ENCODE assay signal across 15 mouse cellular contexts in genomic region chr6:127322398-127322797, GRCm38 (mm10).
A peak's percentile ranks its signal among the peaks of the same experiment; 100 is the strongest.
DNase-seq lines count a peak whose midpoint lies in the region; ATAC-seq and TF ChIP-seq lines count a peak whose summit lies in the region.
"Had no signal": no experiment of that assay in that cellular context is flagged by ENCODE, and none has a peak within 500 bp of the region (broad histone marks: within the 10 kb centered on the region; RNA-seq: fewer than 3 reads in every experiment).

No protein-coding gene starts in this region.

- peak overlapping the region; percentile 2; the same call in 1 of the 2 replicates for H3K4me2 ChIP-seq in heart, embryonic 13.5 days
- H3K4me2 ChIP-seq in liver, embryonic 15.5 days = peak overlapping the region; percentile 54
- H3K4me2 ChIP-seq in intestine, embryonic 16.5 days (ENCODE audit: low read depth, low read length) = no peak overlapping the region
- H3K4me2 ChIP-seq: midbrain, embryonic 15.5 days had no signal

- no peak overlapping the region for H3K4me3 ChIP-seq in heart, embryonic 13.5 days
- H3K4me3 ChIP-seq in MEL (ENCODE audit: control insufficient read depth in 1 of 2, insufficient read depth in 1 of 2, low read depth in 2 of 2, low read length in 2 of 2) = no peak overlapping the region
- H3K4me3 ChIP-seq in liver, embryonic 15.5 days (replicated peaks) = peak overlapping the region; percentile 24; the same call in 1 of the 2 replicates
- no peak overlapping the region for H3K4me3 ChIP-seq in intestine, embryonic 16.5 days (ENCODE audit: low read length)
- H3K4me3 ChIP-seq: midbrain, embryonic 15.5 days had no signal

- H3K27ac ChIP-seq in heart, embryonic 13.5 days (replicated peaks) = no peak overlapping the region
- peak overlapping the region; percentile 36 for H3K27ac ChIP-seq in MEL (ENCODE audit: control insufficient read depth, low read depth, low read length)
- H3K27ac ChIP-seq in liver, embryonic 15.5 days (replicated peaks) = peak overlapping the region; percentile 97
- H3K27ac ChIP-seq in intestine, embryonic 16.5 days (ENCODE audit: low read length) = no peak overlapping the region
- H3K27ac ChIP-seq: hindbrain, postnatal 0 days; midbrain, embryonic 15.5 days had no signal

- no peak for DNase-seq in heart, adult 9 months (ENCODE audit: low spot score in 2 of 2)
- DNase-seq in MEL (ENCODE audit: low read depth, low spot score) = peak; percentile 80
- no peak for DNase-seq in cerebellum, adult 9-11 months
- DNase-seq in frontal cortex, postnatal 10 days (ENCODE audit: low spot score in 2 of 2) = no peak
- DNase-seq: adrenal gland, adult 8-10 months; cerebellum, adult 9-10 months; gastrocnemius, postnatal 25 days; kidney, adult 9 months; right cerebral cortex, adult 18-20 months had no signal

- H3K9me3 ChIP-seq in heart, embryonic 13.5 days = no peaks in the 10 kb centered on the region
- no peaks in the 10 kb centered on the region for H3K9me3 ChIP-seq in MEL (replicated peaks; ENCODE audit: insufficient read depth, low read length)
- no peaks in the 10 kb centered on the region for H3K9me3 ChIP-seq in liver, embryonic 15.5 days (replicated peaks)
- no peaks in the 10 kb centered on the region for H3K9me3 ChIP-seq in intestine, embryonic 16.5 days (ENCODE audit: control insufficient read depth, low read length)
- H3K9me3 ChIP-seq: midbrain, embryonic 15.5 days had no signal

- no peak overlapping the region for H3K9ac ChIP-seq in heart, embryonic 13.5 days
- H3K9ac ChIP-seq in MEL (ENCODE audit: control insufficient read depth, low read depth, low read length, poor library complexity, severe bottlenecking) = no peak overlapping the region
- 0 out of 2 replicates have a peak overlapping the region, but pooled peaks have one; percentile 38 for H3K9ac ChIP-seq in liver, embryonic 15.5 days
- no peak overlapping the region for H3K9ac ChIP-seq in intestine, embryonic 16.5 days (ENCODE audit: low read depth, low read length)
- H3K9ac ChIP-seq: midbrain, embryonic 15.5 days had no signal

- 35% methylated on average over 7 of the region's 7 CpGs for WGBS in heart, embryonic 13.5 days
- WGBS in liver, embryonic 15.5 days (ENCODE audit: insufficient replicate concordance) = 11% methylated on average over 7 of the region's 7 CpGs
- 73% methylated on average over 7 of the region's 7 CpGs for WGBS in intestine, embryonic 16.5 days

- TF ChIP-seq RAD21 in MEL (IDR thresholded peaks at IDR 0.05; ENCODE audit: low read depth, low read length) = no peak

- TF ChIP-seq CTCF in MEL (IDR thresholded peaks at IDR 0.05 in 2 of 3, conservative IDR thresholded peaks at IDR 0.05 in 1 of 3; ENCODE audit: control insufficient read depth in 1 of 3, insufficient read depth in 1 of 3, low read depth in 2 of 3, low read length in 3 of 3, poor library complexity in 1 of 3, severe bottlenecking in 1 of 3) = no peak

- ATAC-seq in heart, embryonic 13.5 days (ENCODE audit: extremely low read depth, insufficient number of reproducible peaks, low FRiP score, low TSS enrichment) = 0 out of 2 replicates have a peak, but pooled peaks have one; percentile 26
- ATAC-seq in erythroblast, adult 5-6 weeks (replicated peaks; ENCODE audit: low FRiP score, poor library complexity, severe bottlenecking) = peak; percentile 59
- peak; percentile 73 for ATAC-seq in liver, embryonic 15.5 days (ENCODE audit: insufficient read depth)
- no peak for ATAC-seq in intestine, embryonic 16.5 days
- ATAC-seq: hindbrain, postnatal 0 days; midbrain, embryonic 15.5 days had no signal

- H3K36me3 ChIP-seq in heart, embryonic 13.5 days = no peaks in the 10 kb centered on the region
- peaks cover 0 to 20% of the 10 kb centered on the region in 2 experiments; a peak in 2 of 4 replicates for H3K36me3 ChIP-seq in MEL (ENCODE audit: control insufficient read depth in 1 of 2, insufficient read depth in 2 of 2, low read length in 2 of 2)
- H3K36me3 ChIP-seq in liver, embryonic 15.5 days (replicated peaks) = no peaks in the 10 kb centered on the region
- H3K36me3 ChIP-seq in intestine, embryonic 16.5 days (ENCODE audit: control insufficient read depth, insufficient read depth, low read length) = no peaks in the 10 kb centered on the region
- H3K36me3 ChIP-seq: midbrain, embryonic 15.5 days had no signal

- peaks cover 53% of the 10 kb centered on the region for H3K4me1 ChIP-seq in heart, embryonic 13.5 days
- H3K4me1 ChIP-seq in MEL (ENCODE audit: control insufficient read depth in 1 of 2, insufficient read depth in 2 of 2, low read length in 2 of 2) = peaks cover 14 to 27% of the 10 kb centered on the region in 2 experiments
- H3K4me1 ChIP-seq in liver, embryonic 15.5 days (replicated peaks) = peaks cover 92% of the 10 kb centered on the region
- peaks cover 45% of the 10 kb centered on the region for H3K4me1 ChIP-seq in intestine, embryonic 16.5 days (ENCODE audit: control insufficient read depth, insufficient read depth, low read length)

- H3K79me2 ChIP-seq in MEL (ENCODE audit: control insufficient read depth, insufficient read depth, low read length, poor library complexity) = no peaks in the 10 kb centered on the region

- no peaks in the 10 kb centered on the region; the same call in 1 of the 2 replicates for H3K27me3 ChIP-seq in heart, embryonic 13.5 days (replicated peaks)
- H3K27me3 ChIP-seq in MEL (ENCODE audit: control insufficient read depth in 1 of 2, insufficient read depth in 2 of 2, low read length in 2 of 2) = no peaks in the 10 kb centered on the region
- no peaks in the 10 kb centered on the region for H3K27me3 ChIP-seq in liver, embryonic 15.5 days
- no peaks in the 10 kb centered on the region for H3K27me3 ChIP-seq in intestine, embryonic 16.5 days (replicated peaks; ENCODE audit: control insufficient read depth, insufficient read depth, low read length)
- H3K27me3 ChIP-seq: midbrain, embryonic 15.5 days had no signal

- TF ChIP-seq POLR2A in MEL (IDR thresholded peaks at IDR 0.05; ENCODE audit: control insufficient read depth in 1 of 2, insufficient read depth in 1 of 2, low read depth in 1 of 2, low read length in 2 of 2, poor library complexity in 1 of 2) = no peak

- peak; percentile 96 for TF ChIP-seq EP300 in MEL (IDR thresholded peaks at IDR 0.05; ENCODE audit: low read depth in 1 of 2, low read length in 2 of 2)

TF ChIP-seq in MEL, 35 proteins besides CTCF, POLR2A, EP300 and RAD21 (continues in another document):
- TF ChIP-seq MXI1 (IDR thresholded peaks at IDR 0.05; ENCODE audit: low read depth, low read length) (0 out of 2 replicates have a peak, but pooled peaks have one; percentile 42), GATA1 (IDR thresholded peaks at IDR 0.05; ENCODE audit: low read depth, low read length) (peak; percentile 96), MAZ (IDR thresholded peaks at IDR 0.05; ENCODE audit: low read depth, low read length) (peak; percentile 55; the same call in 1 of the 2 replicates), CHD2 (IDR thresholded peaks at IDR 0.05; ENCODE audit: low read length) (no peak), JUND (IDR thresholded peaks at IDR 0.05; ENCODE audit: low read depth, low read length) (no peak), ELF1 (IDR thresholded peaks at IDR 0.05; ENCODE audit: low read depth, low read length) (0 out of 2 replicates have a peak, but pooled peaks have one; percentile 51), GABPA (IDR thresholded peaks at IDR 0.05; ENCODE audit: low read depth, low read length) (no peak), POLR2AphosphoS2 (IDR thresholded peaks at IDR 0.05; ENCODE audit: low read length) (peak; percentile 34; the same call in 1 of the 2 replicates), NELFE (IDR thresholded peaks at IDR 0.05; ENCODE audit: low read depth, low read length) (no peak), CHD1 (IDR thresholded peaks at IDR 0.05; ENCODE audit: low read depth, low read length) (no peak), RCOR1 (IDR thresholded peaks at IDR 0.05; ENCODE audit: low read depth, low read length) (peak; percentile 94), TBP (IDR thresholded peaks at IDR 0.05; ENCODE audit: low read depth, low read length) (no peak), E2F4 (IDR thresholded peaks at IDR 0.05; ENCODE audit: borderline replicate concordance, low read depth, low read length) (no peak), MYB (IDR thresholded peaks at IDR 0.05; ENCODE audit: low read depth, low read length) (peak; percentile 60), MAFK (IDR thresholded peaks at IDR 0.05; ENCODE audit: borderline replicate concordance, low read depth, low read length) (peak; percentile 48; the same call in 1 of the 2 replicates), ZMIZ1 (IDR thresholded peaks at IDR 0.05; ENCODE audit: low read depth, low read length) (no peak), BHLHE40 (IDR thresholded peaks at IDR 0.05; ENCODE audit: borderline replicate concordance, low read depth, low read length) (peak; percentile 87), SIN3A (IDR thresholded peaks at IDR 0.05; ENCODE audit: low read length) (peak; percentile 65; the same call in 1 of the 2 replicates), ZKSCAN1 (IDR thresholded peaks at IDR 0.05; ENCODE audit: low read depth, low read length) (peak; percentile 71; the same call in 1 of the 2 replicates), SMC3 (IDR thresholded peaks at IDR 0.05; ENCODE audit: low read depth, low read length) (no peak), TCF12 (IDR thresholded peaks at IDR 0.05; ENCODE audit: low read depth, low read length) (peak; percentile 98), ZC3H11A (IDR thresholded peaks at IDR 0.05; ENCODE audit: low read depth, low read length) (no peak), UBTF (IDR thresholded peaks at IDR 0.05; ENCODE audit: borderline replicate concordance, insufficient read depth, low read depth, low read length) (no peak), KAT2A (conservative IDR thresholded peaks at IDR 0.05; ENCODE audit: low read depth, low read length) (peak; percentile 49; the same call in 1 of the 2 replicates), MYC (IDR thresholded peaks at IDR 0.05; ENCODE audit: low read depth, low read length) (no peak), USF1 (IDR thresholded peaks at IDR 0.05; ENCODE audit: low read depth, low read length) (peak; percentile 41; the same call in 1 of the 2 replicates), TAL1 (IDR thresholded peaks at IDR 0.05; ENCODE audit: low read length) (peak; percentile 70), ZNF384 (IDR thresholded peaks at IDR 0.05; ENCODE audit: low read depth, low read length) (peak; percentile 74), MAX (IDR thresholded peaks at IDR 0.05; ENCODE audit: low read length) (peak; percentile 46; the same call in 1 of the 2 replicates), USF2 (IDR thresholded peaks at IDR 0.05; ENCODE audit: borderline replicate concordance in 1 of 2, insufficient read depth in 1 of 2, low read depth in 1 of 2, low read length in 2 of 2) (no peak), NRF1 (IDR thresholded peaks at IDR 0.05; ENCODE audit: insufficient read depth, low read depth, low read length, poor library complexity, severe bottlenecking) (no peak), HCFC1 (IDR thresholded peaks at IDR 0.05; ENCODE audit: low read depth, low read length) (peak; percentile 36; the same call in 1 of the 2 replicates)

Comparison
In these comparisons a context has a peak if more than half of its experiments do, and no peak if none do; other contexts are left out.
1. H3K27ac ChIP-seq: peak in MEL (single experiment) and liver, embryonic 15.5 days (single experiment); none in heart, embryonic 13.5 days (single experiment) and intestine, embryonic 16.5 days (single experiment).